Mouse (Mus musculus) limb, embryonic 13.5 days (tissue): Measurements from ENCODE around the gene Llgl1. TPM values are rescaled to one million over a fixed set of nuclear protein-coding genes. Genes with fewer than 3 reads are reported as not detected.

Source experiments
- ATAC-seq: fragments of 200-750 bp; cut with Nextera tagmentation; 2 replicates; pipeline ENCODE4 v1.8.0; 2017; ENCODE audit warnings: low read depth, moderate number of reproducible peaks, moderate TSS enrichment; ENCODE audit not compliant: low FRiP score
- H3K27ac ChIP-seq: fragments of 300-500 bp; sonication (generic); 2 replicates; pipeline ENCODE4 v1.5.1; 2015; ENCODE audit warnings: inconsistent platforms, mild to moderate bottlenecking, moderate library complexity
- H3K27me3 ChIP-seq: fragments of 300-500 bp; sonication (generic); 2 replicates; pipeline ENCODE4 v1.6.1; 2015; ENCODE audit warnings: mild to moderate bottlenecking, inconsistent platforms
- H3K36me3 ChIP-seq: fragments of 300-500 bp; sonication (generic); 2 replicates; pipeline ENCODE4 v1.6.1; 2015; ENCODE audit warnings: inconsistent platforms, mild to moderate bottlenecking, moderate library complexity
- H3K4me1 ChIP-seq: fragments of 300-500 bp; sonication (generic); 2 replicates; pipeline ENCODE4 v1.6.1; 2015; ENCODE audit warnings: inconsistent platforms
- H3K4me2 ChIP-seq: fragments of 300-500 bp; sonication (generic); replicated peaks from 2 replicates; pipeline ENCODE4 v1.6.1; 2015; ENCODE audit warnings: inconsistent platforms, mild to moderate bottlenecking, moderate library complexity
- H3K4me3 ChIP-seq: fragments of 300-500 bp; sonication (generic); 2 replicates; pipeline ENCODE4 v1.5.1; 2015; ENCODE audit warnings: moderate library complexity, mild to moderate bottlenecking, inconsistent platforms
- H3K9ac ChIP-seq: fragments of 300-500 bp; sonication (generic); 2 replicates; pipeline ENCODE4 v1.6.1; 2015; ENCODE audit warnings: mild to moderate bottlenecking, inconsistent platforms
- H3K9me3 ChIP-seq: fragments of 300-500 bp; sonication (generic); 2 replicates; pipeline ENCODE4 v1.6.1; 2016; ENCODE audit warnings: inconsistent platforms
- WGBS: fragments of 180-500 bp; shearing (Covaris S2); methylation state at CpG from one replicate; pipeline ENCODE4 v1.1.7; 2015; 5-methylcytosine and 5-hydroxymethylcytosine counted together
- polyA plus RNA-seq: library from polyadenylated mRNA; unstranded; fragments of >200 nt; fragmentation: Nextera tagmentation; extraction: Ambion mirVana; gene quantifications from 2 replicates; pipeline ENCODE4 v1.2.1, GENCODE M21; 2015

Llgl1 gene
- polyA plus RNA-seq, 1 experiment from 2014 or later = 83.9 TPM

DNA sequence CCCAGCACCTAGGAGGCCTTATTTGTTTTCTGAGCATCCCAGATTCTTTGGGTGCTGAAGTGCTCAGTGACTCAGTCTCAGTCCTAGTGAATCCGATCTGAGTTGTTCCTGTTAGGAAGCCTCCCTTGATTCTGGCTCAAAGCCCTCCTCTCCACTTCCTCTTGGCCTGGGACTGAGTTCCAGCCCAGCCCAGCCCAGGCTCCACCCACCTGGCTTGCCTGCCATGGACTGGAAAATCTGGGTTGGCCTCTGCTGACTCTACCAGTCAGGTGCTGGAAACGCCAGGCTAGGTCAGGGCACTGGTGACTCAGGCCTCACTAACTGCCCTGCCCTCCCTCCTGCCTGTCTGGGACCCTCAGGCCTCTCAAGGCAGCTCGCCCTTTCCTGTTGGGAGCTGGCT is 8.1 kb downstream of the Llgl1 start:
- no peaks in the 10 kb centered on the region for H3K27me3 ChIP-seq
- no peak for ATAC-seq
- H3K4me3 ChIP-seq = no peak overlapping the region
- H3K4me2 ChIP-seq = no peak overlapping the region
- no peaks in the 10 kb centered on the region for H3K9me3 ChIP-seq
- H3K4me1 ChIP-seq = peaks cover 7% of the 10 kb centered on the region
- no peak overlapping the region for H3K9ac ChIP-seq
- peaks cover 98% of the 10 kb centered on the region for H3K36me3 ChIP-seq
- 80% methylated on average over 3 of the region's 3 CpGs for WGBS
- H3K27ac ChIP-seq = no peak overlapping the region

- Histone ChIP-seq H3K36me3 (peaks cover 100% of the 10 kb centered on the region), H3K4me2 (no peak overlapping the region), H3K27ac (no peak overlapping the region), H3K4me1 (no peaks in the 10 kb centered on the region), H3K4me3 (no peak overlapping the region), H3K27me3 (no peaks in the 10 kb centered on the region), H3K9ac (no peak overlapping the region), H3K9me3 (no peaks in the 10 kb centered on the region)
- no peak for ATAC-seq
- 84% methylated on average over 10 of the region's 10 CpGs for WGBS
Measured at GRCm38 (mm10) chr11:60708631-60709030, 9.1 kb downstream of the Llgl1 start.

- ATAC-seq = no peak
- WGBS = 92% methylated on average over 45 of the region's 45 CpGs
- no peaks in the 10 kb centered on the region for H3K9me3 ChIP-seq
Measured at GRCm38 (mm10) chr11:60709481-60710465, 10.2 kb downstream of the Llgl1 start.

DNA sequence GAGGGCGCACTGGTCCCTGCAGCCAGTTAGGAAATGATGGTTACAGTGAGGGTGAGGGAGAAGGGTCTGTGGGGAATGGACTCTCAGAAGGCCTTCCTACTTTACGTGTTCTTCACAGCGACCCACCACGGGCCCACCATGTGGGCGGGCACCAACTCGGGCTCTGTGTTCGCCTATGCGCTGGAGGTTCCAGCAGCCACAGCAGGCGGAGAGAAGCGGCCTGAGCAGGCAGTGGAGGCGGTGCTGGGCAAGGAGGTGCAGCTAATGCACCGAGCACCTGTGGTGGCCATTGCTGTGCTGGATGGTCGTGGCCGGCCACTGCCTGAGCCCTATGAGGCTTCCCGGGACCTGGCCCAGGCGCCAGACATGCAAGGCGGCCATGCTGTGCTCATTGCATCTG is 11.7 kb downstream of the Llgl1 start:
- Histone ChIP-seq H3K4me2 (no peak overlapping the region), H3K4me3 (no peak overlapping the region), H3K27me3 (no peaks in the 10 kb centered on the region), H3K27ac (no peak overlapping the region), H3K9ac (no peak overlapping the region), H3K4me1 (no peaks in the 10 kb centered on the region), H3K9me3 (no peaks in the 10 kb centered on the region), H3K36me3 (peaks cover 100% of the 10 kb centered on the region)
- ATAC-seq = no peak
- WGBS = 92% methylated on average over 17 of the region's 17 CpGs

More at GRCm38 (mm10) chr11:60709481-60710465, 10.2 kb downstream of the Llgl1 start:
- no peak overlapping the region for H3K4me3 ChIP-seq
- no peak overlapping the region for H3K9ac ChIP-seq
- H3K36me3 ChIP-seq = peaks cover 100% of the 10 kb centered on the region
- no peak overlapping the region for H3K27ac ChIP-seq
- no peaks in the 10 kb centered on the region for H3K4me1 ChIP-seq
- H3K27me3 ChIP-seq = no peaks in the 10 kb centered on the region
- H3K4me2 ChIP-seq = no peak overlapping the region

GRCm38 (mm10) chr11:60712040-60712439 is 12.5 kb downstream of the Llgl1 start:
- H3K9ac ChIP-seq = no peak overlapping the region
- 92% methylated on average over 18 of the region's 18 CpGs for WGBS
- H3K4me2 ChIP-seq = no peak overlapping the region
- ATAC-seq = no peak
- H3K27me3 ChIP-seq = no peaks in the 10 kb centered on the region
- H3K4me3 ChIP-seq = no peak overlapping the region
- no peaks in the 10 kb centered on the region for H3K4me1 ChIP-seq
- no peaks in the 10 kb centered on the region for H3K9me3 ChIP-seq
- peaks cover 100% of the 10 kb centered on the region for H3K36me3 ChIP-seq
- H3K27ac ChIP-seq = no peak overlapping the region

- WGBS = 92% methylated on average over 13 of the region's 13 CpGs
- Histone ChIP-seq H3K9ac (no peak overlapping the region), H3K9me3 (no peaks in the 10 kb centered on the region), H3K36me3 (peaks cover 99% of the 10 kb centered on the region), H3K4me3 (no peak overlapping the region), H3K4me2 (no peak overlapping the region), H3K27ac (no peak overlapping the region), H3K27me3 (no peaks in the 10 kb centered on the region), H3K4me1 (no peaks in the 10 kb centered on the region)
- no peak for ATAC-seq
Measured at GRCm38 (mm10) chr11:60712639-60713255, 13.2 kb downstream of the Llgl1 start.

- H3K4me1 ChIP-seq = no peaks in the 10 kb centered on the region
- ATAC-seq = no peak
Measured at GRCm38 (mm10) chr11:60715833-60716232, 16.3 kb downstream of the Llgl1 start.

DNA sequence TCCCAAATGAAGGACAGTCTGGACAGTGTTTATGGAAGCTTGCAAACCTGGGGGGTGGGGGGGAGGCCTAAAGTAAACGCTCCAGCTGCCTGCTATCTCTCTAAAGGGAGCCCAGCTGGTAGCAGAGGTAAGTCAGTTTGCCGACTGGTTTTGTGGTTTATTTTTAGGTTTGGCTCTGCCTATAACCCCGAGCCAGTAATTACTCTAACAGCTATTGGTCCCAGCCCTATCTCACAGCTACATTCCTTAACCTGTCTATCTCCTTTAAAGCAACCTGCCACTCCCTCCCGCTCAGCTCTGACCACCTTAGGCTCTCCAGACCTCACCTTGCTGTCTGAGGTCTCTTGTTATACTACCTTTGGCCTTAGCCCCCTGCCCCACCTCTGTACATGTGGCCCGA is 19.7 kb downstream of the Llgl1 start:
- no peaks in the 10 kb centered on the region for H3K4me1 ChIP-seq
- ATAC-seq = no peak
- 89% methylated on average over 5 of the region's 5 CpGs for WGBS
- H3K9me3 ChIP-seq = no peaks in the 10 kb centered on the region
- no peak overlapping the region for H3K9ac ChIP-seq
- H3K27me3 ChIP-seq = no peaks in the 10 kb centered on the region
- H3K27ac ChIP-seq = no peak overlapping the region
- H3K36me3 ChIP-seq = peaks cover 99% of the 10 kb centered on the region
- H3K4me3 ChIP-seq = no peak overlapping the region
- no peak overlapping the region for H3K4me2 ChIP-seq

More at GRCm38 (mm10) chr11:60715833-60716232, 16.3 kb downstream of the Llgl1 start:
- Histone ChIP-seq H3K9ac (no peak overlapping the region), H3K9me3 (no peaks in the 10 kb centered on the region), H3K27ac (no peak overlapping the region), H3K4me2 (no peak overlapping the region), H3K27me3 (no peaks in the 10 kb centered on the region), H3K36me3 (peaks cover 99% of the 10 kb centered on the region), H3K4me3 (no peak overlapping the region)
- WGBS = 93% methylated on average over 5 of the region's 5 CpGs

DNA sequence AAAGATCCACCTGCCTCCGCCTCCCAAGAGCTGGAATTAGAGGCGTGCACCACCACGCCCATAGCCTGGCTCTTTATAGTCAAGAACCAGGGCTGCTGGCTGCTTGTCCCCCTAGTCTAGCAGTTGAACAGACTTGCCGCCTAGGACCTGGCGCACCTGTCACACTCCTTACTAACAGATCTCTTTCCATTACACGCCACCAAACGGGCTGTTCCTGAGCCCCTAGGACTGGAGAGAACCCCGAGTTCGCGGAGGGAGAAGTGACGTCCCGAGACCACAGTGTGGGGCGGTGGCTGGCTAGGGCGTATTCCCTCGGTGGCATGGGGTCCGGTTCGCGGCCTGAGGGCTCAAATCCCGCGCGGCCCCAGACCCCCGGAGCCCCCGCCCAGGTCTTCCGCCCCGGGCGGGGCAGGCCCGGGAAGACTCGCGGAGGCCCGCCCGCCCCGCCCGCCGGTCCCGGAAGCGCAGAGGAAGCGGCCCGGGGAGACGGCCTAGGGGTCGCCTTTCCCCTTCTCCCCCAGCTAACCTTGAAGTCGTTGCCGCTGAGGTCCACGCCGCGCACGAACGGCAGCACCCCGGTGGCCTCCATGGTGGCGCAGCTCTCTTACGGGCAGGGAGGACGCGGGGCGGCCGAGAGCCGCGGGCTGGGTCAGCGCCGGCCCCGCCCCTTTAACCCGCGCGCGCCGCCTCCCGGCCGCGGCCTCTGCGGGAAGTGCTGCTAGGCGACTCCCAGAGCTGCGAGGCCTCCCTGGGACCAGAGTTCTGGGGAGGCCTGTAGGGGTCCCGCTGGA is 27.3 kb downstream of the Llgl1 start, which contains the start of gene Flii:
Flii (minus strand) TSS at position 663 of the 791 bp plus-strand sequence.
- Histone ChIP-seq H3K27ac (peak within 1 kb of the TSS; percentile 89), H3K9ac (peak within 1 kb of the TSS; percentile 83), H3K36me3 (peaks cover 49% of the 10 kb centered on the region), H3K4me2 (peak within 1 kb of the TSS; percentile 80), H3K9me3 (no peaks in the 10 kb centered on the region), H3K4me3 (peak within 1 kb of the TSS; percentile 80), H3K27me3 (no peaks in the 10 kb centered on the region), H3K4me1 (peaks cover 25% of the 10 kb centered on the region)
- peak; percentile 69 for ATAC-seq
- WGBS = under 1% methylated on average over 68 of the region's 71 CpGs

- Histone ChIP-seq H3K4me1 (peaks cover 25% of the 10 kb centered on the region), H3K9me3 (no peaks in the 10 kb centered on the region), H3K4me3 (peak overlapping the region; percentile 80), H3K27me3 (no peaks in the 10 kb centered on the region), H3K9ac (peak overlapping the region; percentile 83), H3K36me3 (peaks cover 49% of the 10 kb centered on the region), H3K4me2 (peak overlapping the region; percentile 80), H3K27ac (peak overlapping the region; percentile 89)
- WGBS = 5% methylated on average over 12 of the region's 12 CpGs
- ATAC-seq = peak; percentile 6; the same call in 1 of the 2 replicates
Measured at GRCm38 (mm10) chr11:60727392-60728140, 28.0 kb downstream of the Llgl1 start.

- WGBS = under 1% methylated on average over 44 of the region's 44 CpGs
Measured at GRCm38 (mm10) chr11:60728260-60728761, 28.8 kb downstream of the Llgl1 start, which contains the start of gene Mief2. Gene Mief2 (plus strand): TSS chr11:60728398.

More at GRCm38 (mm10) chr11:60728260-60728761, 28.8 kb downstream of the Llgl1 start, which contains the start of gene Mief2:
- peak within 1 kb of the TSS; percentile 89 for H3K27ac ChIP-seq
- H3K9me3 ChIP-seq = no peaks in the 10 kb centered on the region
- H3K4me3 ChIP-seq = peak within 1 kb of the TSS; percentile 80
- H3K4me2 ChIP-seq = peak within 1 kb of the TSS; percentile 80
- H3K4me1 ChIP-seq = peaks cover 25% of the 10 kb centered on the region
- H3K27me3 ChIP-seq = no peaks in the 10 kb centered on the region
- peak; percentile 93 for ATAC-seq
- peaks cover 49% of the 10 kb centered on the region for H3K36me3 ChIP-seq
- H3K9ac ChIP-seq = peak within 1 kb of the TSS; percentile 83
